Mouse (Mus musculus) CH12F3 (cell line): ENCODE measurements around the gene Txnrd2.

ENCODE experiments used
- in situ Hi-C: fragments of 300-500 bp; cut with MboI; formaldehyde crosslinking; loops from 2 replicates; pipeline ENCODE4 v1.14.3; 2020; ENCODE audit warnings: low sequenced_read_pairs

Gene Txnrd2

DNA sequence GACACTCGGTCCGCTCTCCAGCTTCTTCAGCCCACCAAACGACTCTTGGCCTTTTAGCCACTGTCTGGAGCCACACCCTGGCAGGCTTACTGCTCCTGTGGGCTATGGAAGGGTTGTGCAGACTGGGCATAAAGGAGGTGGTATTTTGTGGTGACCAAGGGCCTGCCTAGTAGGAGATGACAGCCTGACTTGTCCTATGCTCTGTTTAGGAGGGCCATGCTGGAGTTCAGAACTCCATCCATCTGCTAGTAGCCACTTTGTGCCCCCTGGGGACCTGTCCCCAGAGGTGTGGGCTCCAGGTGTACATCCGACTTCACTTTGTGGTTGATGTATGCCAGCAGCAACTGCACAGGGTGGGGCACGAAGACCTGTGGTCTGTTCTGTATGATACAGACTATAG is 32.6 kb upstream of the Txnrd2 start:
- in situ Hi-C loops = no loop called here

DNA sequence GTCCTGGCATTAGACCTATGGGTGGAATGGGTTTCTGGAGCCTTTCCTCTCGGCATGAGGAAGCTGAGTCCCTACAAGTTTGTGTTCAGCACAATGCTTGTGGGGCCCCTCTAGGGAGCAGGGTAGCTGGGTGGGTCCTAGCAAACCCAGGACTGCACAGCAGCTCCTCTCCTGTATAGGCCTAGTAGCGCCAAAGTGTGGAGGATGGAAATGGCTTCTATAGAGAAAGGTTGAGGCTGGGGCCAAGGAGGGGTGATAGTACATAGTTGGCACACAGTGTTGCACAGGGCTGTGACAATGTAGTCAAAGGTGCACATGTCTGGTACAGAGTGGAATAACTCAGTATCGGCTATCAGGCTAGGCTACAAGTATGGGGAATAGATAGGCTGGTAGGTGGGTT is 32.1 kb upstream of the Txnrd2 start:
- in situ Hi-C loops = no loop called here

DNA sequence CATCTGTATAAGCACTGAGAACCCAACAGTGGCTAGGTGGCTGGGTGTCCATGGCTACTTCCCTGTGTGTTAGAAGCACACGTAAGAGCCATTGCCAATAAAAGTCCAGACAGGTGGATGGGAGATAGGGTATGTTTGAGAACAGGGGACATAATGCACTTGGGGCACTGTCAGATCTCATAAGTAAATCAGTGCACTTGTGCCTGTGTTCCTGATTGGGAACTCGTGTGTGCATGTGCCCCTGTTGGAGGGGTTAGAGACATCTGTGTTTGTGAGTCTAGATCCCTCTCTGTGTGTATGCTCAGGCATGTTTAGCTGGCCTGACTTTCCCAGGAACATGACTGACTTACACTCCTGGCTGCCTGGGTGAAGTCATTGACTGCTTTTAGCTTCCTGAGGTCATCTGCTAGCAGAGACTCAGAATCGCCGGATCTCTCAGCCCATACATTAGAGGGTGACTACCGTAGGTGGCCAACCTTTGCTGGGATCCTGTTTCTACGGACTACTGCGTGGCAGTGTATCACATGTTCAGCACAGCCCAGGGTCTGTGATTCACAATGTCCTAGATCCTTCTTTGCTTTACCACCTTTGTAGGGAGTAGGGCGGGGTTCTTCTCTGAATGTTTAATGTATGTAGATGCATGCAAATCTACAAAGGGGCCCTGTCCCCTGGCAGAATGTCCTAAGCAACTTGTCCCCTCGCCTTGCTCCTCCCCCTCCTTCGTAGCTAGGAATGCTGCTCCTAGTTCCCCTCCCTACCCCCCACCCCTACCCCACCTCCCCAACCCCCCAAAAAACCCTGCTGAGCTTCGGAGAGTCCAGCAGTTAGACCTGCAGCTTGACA is 31.2 kb upstream of the Txnrd2 start:
- in situ Hi-C loops = no loop called here

DNA sequence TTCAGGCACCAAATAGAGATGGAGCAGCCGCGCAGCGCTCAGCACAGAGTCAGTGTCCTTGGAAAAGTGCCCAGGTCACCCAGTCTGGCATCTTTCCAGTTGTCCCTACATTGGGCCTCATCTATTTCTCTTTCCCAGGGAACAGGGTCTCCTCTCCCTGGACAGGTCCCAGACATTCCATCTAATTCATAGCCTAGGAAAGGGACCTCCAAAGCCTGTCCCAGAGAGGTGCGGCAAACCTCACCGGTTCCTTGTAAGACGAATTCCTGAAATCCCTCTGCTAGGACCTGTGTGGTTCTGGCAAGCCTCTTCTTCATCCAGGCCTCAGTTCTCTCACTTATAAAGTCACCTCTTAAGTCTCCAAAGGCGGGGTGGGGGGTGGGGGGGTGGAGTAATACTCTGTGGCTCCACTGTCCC is 30.6 kb upstream of the Txnrd2 start:
- in situ Hi-C loops = no loop called here

DNA sequence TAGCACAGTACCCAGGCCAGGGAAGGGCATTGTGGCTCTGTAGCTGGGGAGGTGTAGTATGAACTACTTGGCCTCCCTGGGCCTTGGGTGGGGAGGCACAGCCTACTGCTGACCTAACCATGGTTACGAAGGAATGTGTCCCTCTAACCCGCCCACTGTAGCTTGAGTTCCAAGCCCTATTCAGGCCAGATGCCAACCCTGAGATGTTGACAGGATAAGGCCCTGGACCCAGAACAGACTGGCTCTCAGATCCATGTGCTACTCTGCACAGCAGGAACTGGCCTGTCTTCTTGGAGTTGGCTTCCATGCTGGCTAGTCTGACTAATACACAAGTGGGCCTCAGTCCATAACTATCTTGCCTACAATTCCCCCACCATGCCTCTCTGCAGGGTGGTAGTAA is 30.0 kb upstream of the Txnrd2 start:
- in situ Hi-C loops = no loop called here

DNA sequence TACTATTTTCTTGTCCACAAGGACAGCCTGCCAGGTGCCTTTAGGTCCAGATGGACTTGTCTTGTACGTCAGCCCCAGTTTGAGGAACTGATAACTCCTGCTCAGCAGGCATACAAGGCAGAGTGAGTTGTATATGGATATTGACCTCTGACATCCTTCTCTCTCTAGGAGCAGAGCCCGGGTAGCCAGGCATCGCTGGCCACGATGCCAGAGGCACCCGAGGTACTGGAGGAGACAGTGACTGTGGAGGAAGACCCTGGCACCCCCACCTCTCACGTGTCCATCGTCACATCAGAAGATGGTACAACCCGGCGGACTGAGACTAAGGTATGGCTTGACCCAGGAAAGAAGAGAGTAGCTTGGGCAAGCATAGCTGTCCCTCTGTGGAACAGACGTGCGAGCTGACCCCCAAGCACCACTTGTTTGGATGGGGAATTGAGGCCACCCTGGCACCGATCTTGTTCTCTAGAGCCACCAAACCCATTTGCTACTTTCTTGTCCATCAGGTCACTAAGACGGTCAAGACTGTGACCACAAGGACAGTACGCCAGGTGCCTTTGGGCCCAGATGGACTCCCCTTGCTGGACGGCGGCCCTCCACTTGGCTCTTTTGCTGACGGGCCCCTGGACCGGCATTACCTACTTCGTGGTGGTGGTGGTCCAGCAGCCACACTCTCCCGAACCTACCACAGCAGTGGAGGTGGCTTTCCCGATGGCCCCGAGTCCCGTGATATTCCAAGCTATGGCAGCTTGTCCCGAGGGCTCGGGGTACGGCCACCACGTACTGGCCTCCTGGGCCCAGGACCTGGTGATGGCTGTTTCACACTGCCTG is 29.2 kb upstream of the Txnrd2 start:
- in situ Hi-C loops = no loop called here

DNA sequence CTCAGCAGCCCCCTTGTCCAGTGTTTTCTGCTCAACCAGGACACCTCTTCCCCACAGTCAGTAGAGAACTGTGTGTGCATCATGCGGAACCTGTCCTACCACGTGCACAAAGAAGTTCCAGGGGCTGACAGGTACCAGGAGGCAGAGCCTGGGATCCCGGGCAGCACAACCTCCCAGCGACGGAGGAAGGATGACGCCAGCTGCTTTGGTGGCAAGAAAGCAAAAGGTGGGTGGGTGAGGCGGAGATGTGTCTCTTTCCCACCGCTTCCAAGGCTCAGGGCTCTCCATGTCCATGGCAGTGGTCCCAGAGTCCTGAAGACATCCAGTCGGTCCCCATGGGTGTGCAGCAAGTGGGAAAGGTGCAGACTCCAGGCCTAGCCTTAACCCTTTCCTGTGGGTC is 26.2 kb upstream of the Txnrd2 start:
- in situ Hi-C loops = no loop called here

DNA sequence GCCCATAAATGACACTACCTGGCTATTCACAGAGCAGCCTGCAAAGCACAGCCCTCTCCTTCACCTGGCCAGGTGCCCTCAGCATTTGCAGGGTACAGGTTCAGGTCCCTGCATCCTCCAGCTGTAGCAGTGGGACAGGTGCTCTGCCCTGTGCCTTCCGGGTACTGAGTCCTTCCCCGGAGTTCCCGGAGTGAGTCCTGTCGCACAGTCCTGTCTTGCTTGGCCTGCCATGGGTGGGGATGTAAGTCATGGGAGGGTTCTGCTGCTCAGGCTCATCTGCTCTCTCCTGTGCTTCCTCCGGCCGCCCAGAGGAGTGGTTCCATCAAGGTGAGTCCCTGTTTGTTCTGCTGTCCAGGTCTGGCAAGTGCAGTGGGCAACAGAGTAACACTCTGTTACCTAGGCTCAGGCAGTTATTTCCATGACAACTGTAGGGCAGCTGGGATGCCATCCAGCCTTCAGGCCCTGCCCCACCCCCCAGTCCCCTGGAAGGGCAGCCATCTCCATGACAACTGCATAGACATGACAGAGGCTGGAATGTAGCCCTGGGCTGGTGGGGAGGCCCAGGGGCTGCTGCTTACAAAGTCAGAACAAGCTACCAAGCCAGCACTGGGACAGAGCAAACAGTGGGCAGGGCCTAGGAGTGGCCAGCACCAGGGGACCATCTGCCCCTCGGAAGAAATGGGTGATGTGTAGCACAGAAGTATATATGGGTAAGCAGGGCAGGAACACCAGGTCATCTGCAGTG is 25.5 kb upstream of the Txnrd2 start:
- in situ Hi-C loops = no loop called here

DNA sequence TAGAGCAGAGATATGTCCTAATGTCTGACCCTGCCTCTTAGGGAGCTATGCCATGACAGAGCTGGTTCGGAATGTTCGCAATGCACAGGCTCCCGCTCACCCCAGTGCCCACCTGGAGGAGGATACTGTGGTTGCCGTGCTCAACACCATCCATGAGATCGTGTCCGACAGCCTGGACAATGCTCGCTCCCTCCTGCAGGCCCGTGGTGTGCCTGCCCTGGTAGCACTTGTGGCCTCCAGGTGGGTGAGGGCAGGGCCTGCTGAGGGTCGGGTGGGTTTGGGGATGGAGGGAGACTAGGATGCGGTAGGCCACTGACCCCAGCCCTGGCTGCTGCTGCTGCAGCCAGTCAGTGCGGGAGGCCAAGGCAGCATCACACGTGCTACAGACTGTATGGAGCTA is 22.9 kb upstream of the Txnrd2 start:
- in situ Hi-C loops = no loop called here

DNA sequence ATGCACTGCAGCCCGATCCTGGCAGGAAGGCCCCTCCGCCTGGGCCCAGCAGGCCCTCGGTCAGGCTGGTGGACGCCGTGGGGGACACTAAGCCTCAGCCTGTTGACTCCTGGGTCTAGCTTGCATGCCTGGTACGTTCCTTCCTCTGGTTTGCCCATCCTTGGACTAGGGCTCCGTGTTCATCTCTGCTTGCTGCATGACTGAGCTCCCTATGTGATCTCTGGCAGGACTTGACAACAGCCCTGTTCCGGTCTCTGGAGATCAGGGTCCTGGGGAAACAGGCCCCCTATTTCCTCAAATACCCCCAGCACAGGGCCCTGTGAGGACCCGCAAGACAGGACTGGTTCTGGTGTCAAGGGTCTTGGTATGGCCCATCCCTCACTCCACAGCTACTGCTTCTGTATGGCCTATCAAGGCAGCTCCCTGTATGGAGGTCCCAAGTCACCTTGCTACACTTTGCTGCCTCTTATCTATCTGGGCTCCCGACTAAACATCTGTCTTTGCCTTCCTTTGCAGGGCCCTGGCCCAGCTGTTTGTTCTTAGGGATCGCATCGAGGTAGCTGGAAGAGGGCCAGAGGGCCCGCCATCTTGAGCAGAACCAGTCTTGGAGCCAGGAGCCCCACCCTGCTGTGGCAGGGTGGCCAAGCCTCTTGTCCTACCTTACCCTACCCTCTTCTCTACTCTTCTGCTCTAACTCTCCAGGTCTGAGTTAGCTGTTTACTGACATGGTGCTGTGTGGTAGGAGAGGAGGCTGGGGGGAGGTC is 20.9 kb upstream of the Txnrd2 start:
- in situ Hi-C loops = no loop called here

DNA sequence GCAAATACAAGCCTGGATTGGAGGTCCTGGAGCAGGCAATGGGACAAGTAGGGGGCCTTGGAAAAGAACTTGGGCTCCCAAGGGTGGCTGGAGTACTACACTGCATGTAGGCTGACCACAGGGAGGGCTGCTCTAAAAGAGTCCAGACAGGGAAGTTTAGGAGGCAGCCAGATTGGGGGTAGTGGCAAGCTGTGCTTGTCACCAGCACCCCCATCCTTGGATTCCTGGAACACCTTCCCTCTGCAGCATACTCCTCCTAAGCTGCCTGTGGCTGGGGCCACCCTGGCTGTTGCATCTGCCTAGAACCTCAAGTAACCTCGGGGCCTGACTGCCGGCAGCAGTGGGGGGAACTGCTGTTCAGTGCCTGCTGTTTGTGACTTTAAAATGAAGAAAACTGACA is 20.3 kb upstream of the Txnrd2 start:
- in situ Hi-C loops = no loop called here

DNA sequence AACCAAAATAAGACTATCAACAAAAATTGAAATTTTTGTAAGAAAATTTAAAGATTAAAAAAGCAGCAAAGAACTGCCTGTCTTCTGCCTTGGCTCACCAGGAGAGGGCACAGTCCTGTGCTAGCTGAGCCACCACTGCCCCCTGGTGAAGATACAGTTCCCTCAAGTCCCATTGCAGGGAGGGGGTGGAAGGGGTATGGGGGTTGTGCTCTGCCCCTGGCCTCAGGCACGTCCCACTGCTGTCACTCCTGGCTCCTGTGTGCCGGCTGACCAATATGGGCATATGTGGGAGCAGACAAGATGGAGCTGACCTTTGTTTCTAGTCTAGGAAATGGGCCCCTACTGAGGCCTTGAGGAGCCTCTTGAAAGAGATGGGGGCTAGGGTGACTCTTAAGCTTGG is 19.9 kb upstream of the Txnrd2 start:
- in situ Hi-C loops = no loop called here

DNA sequence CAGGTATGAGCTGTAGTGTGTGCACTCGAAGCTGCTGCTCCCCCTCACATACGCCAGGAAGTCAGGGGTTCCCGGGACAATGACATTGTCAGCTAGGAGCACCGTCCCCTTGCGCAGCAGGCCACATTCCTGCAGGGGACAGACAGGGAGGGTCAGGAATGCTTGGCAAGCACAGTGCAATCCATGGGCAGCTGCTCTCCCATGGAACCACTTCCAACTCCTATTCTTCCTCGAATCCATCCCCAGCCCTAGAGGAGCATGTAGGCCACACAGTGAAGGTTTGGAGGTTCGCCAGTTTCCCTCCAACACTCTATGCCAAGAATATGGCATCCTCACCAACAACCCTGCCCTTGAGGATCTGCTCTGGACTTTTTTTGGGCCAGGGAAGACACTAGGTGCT is 18.3 kb upstream of the Txnrd2 start:
- in situ Hi-C loops = no loop called here

DNA sequence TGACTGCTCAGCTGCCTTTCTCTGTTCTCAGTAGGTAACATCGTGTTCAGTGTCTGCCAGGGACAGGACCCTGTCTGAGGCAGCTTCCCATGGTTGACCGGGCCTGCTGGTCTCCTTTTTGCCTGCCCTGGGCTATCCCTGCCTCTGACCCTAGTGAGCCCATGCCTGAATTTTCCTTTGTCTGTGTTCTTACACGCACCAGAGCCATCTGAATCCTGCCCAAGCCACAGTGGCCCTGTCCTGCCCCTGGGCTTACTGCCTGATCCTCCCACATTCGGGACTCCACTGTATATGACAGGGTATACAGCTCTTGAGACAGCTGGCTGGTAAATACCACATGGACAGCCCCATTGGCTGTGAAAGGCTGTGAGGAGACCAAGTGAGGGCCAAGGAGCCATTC is 16.4 kb upstream of the Txnrd2 start:
- in situ Hi-C loops = no loop called here

DNA sequence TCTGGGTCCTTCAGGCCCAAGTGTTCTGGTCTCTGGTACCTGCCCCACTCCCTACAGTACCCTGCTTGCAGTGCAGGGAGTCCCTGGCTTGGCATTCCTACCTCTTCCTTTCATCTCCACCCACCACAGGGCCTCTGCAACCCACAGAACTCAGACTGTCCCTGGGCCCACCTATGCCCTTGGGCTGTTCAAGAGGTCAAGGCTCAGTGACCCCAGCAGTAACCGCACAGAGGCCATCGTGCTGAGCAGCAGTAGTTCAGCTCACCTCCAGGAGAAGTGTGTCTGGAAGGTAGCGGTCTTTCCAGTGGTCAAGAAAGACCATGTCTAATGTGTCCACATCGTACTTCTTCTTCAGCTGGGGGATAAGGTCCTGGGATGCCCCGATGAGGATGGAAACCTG is 15.8 kb upstream of the Txnrd2 start:
- in situ Hi-C loops = no loop called here

DNA sequence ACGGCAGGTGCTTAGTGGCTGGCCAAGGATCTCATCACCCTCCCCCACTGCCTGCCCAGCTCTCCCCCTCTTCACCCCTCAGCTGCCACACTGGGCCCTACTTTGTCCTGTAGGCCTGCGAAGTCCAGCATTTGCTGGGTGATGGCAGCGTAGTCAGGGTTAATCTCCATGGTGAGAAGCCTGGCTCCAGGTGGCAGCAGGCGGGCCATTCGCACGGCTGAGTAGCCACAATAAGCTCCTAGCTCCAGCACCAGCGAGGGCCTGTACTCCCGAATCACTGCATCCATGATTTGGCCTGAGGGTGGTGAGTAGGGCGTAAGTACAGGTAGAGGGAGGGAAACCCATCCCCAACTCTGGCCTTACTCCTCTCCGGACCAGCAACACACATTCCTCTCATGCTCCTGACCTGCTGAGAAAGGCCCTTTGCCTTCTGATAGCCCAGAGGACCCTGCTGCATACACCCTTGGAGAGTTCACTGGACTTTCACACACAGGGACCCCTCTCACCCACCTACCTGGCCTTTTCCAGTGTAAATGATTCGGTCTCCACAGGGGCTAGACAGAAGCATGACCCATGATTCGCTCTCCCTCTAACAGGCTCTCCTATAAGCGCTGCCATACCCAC is 15.0 kb upstream of the Txnrd2 start:
- in situ Hi-C loops = no loop called here

DNA sequence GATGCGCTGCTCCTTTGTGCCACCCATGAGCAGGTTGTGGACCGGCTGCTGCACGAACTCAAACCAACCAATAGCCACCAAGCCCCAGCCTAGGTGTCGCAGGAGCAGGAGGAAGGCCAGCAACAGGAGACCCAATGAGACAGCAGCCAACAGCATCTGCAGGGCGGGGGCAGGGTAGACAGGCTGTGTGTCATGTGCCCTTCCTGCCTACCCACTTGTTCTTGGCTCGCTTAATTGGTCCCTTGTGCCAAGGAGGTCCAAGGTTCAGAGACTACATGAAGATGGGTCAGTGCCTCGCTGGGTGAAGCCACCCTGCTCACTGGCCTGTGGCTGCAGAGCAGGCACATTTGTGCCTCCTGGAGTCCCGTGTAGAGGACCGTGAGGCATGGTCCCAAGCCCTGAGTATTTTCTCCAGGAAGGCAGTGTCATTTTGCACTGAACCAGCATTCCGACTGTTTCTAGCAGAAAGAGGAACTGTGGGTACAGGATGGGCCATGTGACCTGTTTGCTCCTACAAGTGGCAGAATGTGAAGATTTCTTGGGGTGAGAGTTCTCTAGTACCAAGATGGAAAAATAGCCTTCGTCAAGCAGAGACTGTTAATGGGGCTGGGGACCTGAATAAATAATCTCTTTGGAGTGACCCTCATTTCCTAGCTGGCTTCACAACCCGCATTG is 14.2 kb upstream of the Txnrd2 start:
- in situ Hi-C loops = no loop called here

DNA sequence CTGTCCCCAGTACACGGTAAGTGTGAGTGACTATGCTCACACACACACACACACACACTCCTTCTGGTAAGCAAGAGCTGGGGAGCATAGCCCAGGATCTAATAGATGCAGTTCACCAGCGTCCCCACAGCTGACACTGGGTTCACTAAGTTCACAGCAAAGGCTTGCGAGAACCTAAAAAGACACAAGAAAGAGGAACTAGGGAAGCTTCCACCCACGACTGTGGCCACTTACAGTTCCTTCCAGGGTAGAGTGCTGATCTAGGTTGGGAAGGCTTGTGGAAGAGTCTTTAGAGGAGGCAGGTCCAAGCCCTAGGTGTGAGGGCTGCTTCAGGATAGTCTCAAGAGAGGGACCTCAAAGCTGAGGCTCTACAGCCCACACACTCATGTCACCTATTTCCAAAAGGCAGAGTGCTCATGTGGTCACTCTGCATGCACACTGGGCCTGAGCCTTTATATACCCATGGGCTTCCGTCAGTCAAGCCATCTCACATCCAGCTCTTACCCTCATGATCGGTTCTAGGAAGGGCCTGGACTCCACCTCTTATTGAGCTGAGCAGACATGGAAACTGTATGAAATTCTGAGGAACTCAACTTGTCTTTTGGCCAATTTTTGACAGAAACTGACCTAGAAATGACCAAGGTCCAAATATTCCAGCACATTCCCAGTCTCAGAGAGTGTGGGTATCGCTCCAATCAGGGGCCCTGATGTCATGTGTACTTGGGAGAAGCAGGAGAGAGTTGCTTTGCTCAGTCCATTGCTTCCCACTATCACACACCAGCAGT is 13.0 kb upstream of the Txnrd2 start:
- in situ Hi-C loops = no loop called here
